Mouse (Mus musculus) testis, adult 2 months (tissue): ENCODE results near the gene Ptpdc1. TPM values are rescaled to one million over a fixed set of nuclear protein-coding genes. Genes with fewer than 3 reads are reported as not detected.

Source experiments
- H3K27ac ChIP-seq: fragments of 200-500 bp; 2 replicates; pipeline ENCODE4 v1.5.1; 2012; ENCODE audit warnings: low read depth, low read length; ENCODE audit not compliant: control insufficient read depth, insufficient read depth
- H3K27me3 ChIP-seq: fragments of 200-500 bp; 2 replicates; pipeline ENCODE4 v1.6.1; 2012; ENCODE audit warnings: mild to moderate bottlenecking, low read length, moderate library complexity; ENCODE audit not compliant: control insufficient read depth, insufficient read depth
- H3K36me3 ChIP-seq: fragments of 200-500 bp; 2 replicates; pipeline ENCODE4 v1.6.1; 2012; ENCODE audit warnings: mild to moderate bottlenecking, low read length; ENCODE audit not compliant: control insufficient read depth, insufficient read depth
- H3K4me1 ChIP-seq: fragments of 200-500 bp; 2 replicates; pipeline ENCODE4 v1.6.1; 2012; ENCODE audit warnings: low read length; ENCODE audit not compliant: control insufficient read depth, insufficient read depth
- H3K4me3 ChIP-seq: fragments of 200-500 bp; 2 replicates; pipeline ENCODE4 v1.5.1; 2012; ENCODE audit warnings: low read depth, mild to moderate bottlenecking, low read length, moderate library complexity, mixed read lengths; ENCODE audit not compliant: control insufficient read depth
- CTCF ChIP-seq: fragments of 200-500 bp; IDR thresholded peaks from 2 replicates; pipeline ENCODE4 v1.5.1; 2012; ENCODE audit warnings: low read depth, mild to moderate bottlenecking, inconsistent platforms, low read length, moderate library complexity; ENCODE audit not compliant: control insufficient read depth, insufficient read depth, insufficient replicate concordance
- POLR2A ChIP-seq: fragments of 200-500 bp; IDR thresholded peaks from 2 replicates; pipeline ENCODE4 v1.6.1; 2012; ENCODE audit warnings: low read depth, mild to moderate bottlenecking, inconsistent platforms, low read length, moderate library complexity; ENCODE audit not compliant: control insufficient read depth
- polyA plus RNA-seq: library from polyadenylated mRNA; depleted of rRNA; stranded (reverse); fragments of >200 nt; gene quantifications from 2 replicates; pipeline ENCODE4 v1.2.3, GENCODE M21; 2012; rRNA removed

The Ptpdc1 gene
- polyA plus RNA-seq = 36.4 and 38.7 TPM in 2 replicates

DNA sequence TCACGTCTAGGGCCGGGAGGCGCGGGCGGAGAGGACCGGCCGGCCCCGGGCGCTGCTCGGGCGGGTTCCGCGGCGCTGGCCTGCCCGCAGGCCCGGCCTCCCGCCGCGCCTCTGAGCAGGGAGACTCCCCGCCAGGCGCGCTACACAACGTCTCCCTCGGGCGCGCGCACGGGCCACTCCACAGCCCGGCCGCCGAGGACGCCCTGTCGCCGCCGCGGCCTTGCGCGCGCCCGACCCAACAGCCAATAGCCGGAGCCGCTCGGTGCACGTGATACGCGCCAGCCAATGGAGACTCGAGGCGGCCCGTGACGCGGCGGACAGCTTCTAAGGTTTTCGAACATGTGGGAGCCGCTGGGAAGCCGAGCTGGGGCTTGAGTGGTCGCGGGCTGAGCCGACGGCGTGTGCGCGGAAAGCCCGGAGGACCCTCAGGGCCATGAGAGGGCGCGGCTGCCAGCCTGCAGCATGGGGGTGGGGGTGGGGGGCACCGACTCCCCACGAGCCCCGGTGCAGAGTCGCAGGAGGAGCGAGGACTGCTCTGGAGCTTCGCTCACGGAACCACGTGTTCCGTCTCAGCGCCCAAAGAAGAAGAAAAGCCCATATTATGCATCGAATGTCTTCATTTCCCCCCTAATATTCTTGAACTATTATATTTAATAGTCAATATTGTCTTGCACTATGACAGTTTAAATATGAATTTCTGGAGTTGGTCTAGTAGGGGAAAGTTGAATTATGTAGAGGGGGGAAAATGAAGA lies at the start of gene Ptpdc1:
Gene Ptpdc1 (minus strand): TSS at position 232 of the 752 bp plus-strand sequence.
- Histone ChIP-seq H3K4me3 (peak within 1 kb of the TSS; percentile 89), H3K36me3 (no peaks in the 10 kb centered on the region), H3K4me1 (peaks cover 3% of the 10 kb centered on the region; the same call in 1 of the 2 replicates), H3K27ac (peak within 1 kb of the TSS; percentile 94), H3K27me3 (no peaks in the 10 kb centered on the region)
- peak; percentile 59; the same call in 1 of the 2 replicates for TF ChIP-seq POLR2A
- no peak for TF ChIP-seq CTCF

DNA sequence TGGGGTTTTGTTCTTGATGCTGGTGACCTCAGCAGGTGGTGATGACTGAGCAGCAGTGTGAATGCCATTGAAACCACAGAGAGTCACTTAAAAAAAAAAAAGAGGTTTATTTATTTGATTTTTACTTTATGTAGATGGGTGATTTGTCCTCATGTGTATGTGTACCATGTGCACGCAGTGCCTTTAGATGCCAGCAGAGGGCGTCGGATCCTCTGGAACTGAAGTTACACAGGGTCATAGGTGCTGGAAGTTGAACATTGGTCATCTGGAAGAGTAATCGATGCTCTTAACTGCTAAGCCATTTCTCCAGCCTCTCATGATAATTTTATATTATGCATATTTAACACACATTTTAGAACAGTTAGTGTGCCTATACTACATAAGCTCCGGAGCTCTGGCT lies 49.1 kb upstream of the Ptpdc1 start:
- peak; percentile 64; the same call in 1 of the 2 replicates for TF ChIP-seq CTCF
- no peak for TF ChIP-seq POLR2A
- H3K36me3 ChIP-seq = no peaks in the 10 kb centered on the region
- no peaks in the 10 kb centered on the region; the same call in none of the 2 replicates for H3K27me3 ChIP-seq
- no peak overlapping the region for H3K27ac ChIP-seq
- H3K4me3 ChIP-seq = no peak overlapping the region
- H3K4me1 ChIP-seq = peaks cover 2% of the 10 kb centered on the region

DNA sequence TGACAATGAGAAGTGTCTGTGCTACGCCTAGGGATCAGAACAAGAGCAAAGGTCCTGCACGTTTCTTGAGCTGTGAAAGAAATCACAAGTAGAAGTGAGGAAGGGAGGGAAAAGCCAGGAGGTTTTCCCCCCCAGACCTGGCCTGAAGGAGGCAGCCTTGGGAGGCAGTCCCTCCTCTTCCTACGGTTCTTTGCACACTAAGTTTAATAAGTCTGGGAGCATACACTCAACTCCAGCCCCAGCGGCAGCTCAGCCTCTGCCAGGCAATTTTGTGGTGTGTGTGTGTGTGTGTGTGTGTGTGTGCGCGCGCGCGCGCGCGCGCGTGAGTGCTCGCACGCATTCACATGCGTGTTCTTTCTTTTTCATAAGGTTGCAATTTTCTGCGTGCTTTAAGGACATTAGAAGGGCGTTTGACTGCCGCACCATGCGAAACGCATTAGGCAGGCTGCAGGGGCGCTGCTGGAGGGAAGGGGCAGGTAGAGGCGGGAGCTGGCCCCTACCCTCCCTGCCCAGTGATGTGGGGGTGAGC lies 46.9 kb upstream of the Ptpdc1 start:
- Histone ChIP-seq H3K27ac (no peak overlapping the region), H3K4me3 (no peak overlapping the region), H3K27me3 (peaks cover 6% of the 10 kb centered on the region), H3K36me3 (no peaks in the 10 kb centered on the region), H3K4me1 (peaks cover 8% of the 10 kb centered on the region)
- TF ChIP-seq CTCF = no peak
- TF ChIP-seq POLR2A = no peak

DNA sequence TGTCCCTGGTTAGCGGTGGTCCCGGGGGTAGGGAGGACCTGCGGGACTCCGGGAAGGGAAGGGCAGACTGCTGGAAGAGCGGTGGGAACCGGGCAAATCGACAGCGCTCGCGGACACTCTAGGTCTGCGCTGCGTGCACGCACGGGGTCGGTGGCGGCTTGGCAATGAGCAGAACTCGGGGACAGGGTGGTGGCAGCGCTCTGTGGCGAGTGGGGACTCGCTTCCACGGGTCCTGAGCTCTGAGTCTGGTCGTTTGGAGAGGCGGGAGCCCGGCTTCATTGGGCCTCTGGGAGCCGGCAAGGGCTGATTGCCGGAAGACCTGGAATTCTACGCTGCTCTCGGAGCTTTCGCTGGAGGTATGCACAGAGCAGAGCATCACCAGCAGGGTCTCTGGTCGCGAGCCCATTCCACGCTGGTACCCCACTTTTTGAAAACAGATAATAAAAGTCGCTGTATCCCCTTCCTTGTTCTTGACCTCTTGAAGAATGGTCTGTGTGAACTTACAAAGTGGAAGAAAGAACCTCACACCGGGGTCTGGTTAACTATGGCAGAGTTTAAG lies 43.6 kb upstream of the Ptpdc1 start:
- H3K27me3 ChIP-seq = peaks cover 9% of the 10 kb centered on the region
- peaks cover 18% of the 10 kb centered on the region for H3K4me1 ChIP-seq
- no peaks in the 10 kb centered on the region for H3K36me3 ChIP-seq
- H3K4me3 ChIP-seq = no peak overlapping the region; the same call in 1 of the 2 replicates
- TF ChIP-seq POLR2A (no peak), CTCF (no peak)
- H3K27ac ChIP-seq = no peak overlapping the region

DNA sequence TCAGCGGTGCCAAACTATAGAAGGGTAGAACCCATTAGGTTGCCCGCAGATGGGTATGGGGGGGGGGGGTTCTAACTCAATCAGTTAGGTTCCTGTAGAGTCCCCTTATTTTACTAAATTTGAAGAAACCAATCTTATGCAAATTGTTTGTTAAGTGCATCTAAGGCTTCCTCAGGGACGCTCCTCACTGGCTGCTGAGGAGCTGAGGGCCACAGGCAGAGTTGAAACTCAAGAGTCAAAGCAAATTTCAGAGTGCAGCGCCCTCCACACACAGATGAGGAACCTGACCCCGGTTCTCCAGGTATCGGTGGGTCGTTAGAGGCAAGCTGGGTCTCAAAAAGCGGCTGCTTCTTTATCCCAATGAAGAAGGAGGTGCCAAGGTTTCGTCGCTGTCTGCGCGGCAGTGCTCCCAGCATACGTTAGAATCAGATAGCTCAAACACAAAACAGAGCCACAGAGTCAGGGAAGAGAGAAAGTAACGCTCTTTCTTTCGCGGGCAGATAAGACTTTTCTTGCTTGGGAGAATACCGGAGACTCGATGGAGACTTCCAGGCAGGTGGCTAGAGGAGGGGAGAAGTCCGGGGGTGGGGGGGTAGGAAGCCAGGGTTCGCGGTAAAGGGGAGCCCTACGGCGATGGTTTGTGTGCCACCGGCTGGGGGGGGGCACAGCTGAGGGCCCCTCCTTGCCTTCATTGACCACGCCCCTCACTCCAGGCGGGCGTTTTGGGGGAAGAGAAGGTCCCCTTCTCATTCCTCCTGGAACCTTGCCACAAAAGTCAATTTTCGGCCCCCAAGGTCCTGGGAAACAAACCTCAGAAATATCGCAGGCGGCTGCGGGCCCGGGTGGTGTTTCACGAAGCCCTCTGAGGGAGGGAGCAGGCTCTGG lies 42.9 kb upstream of the Ptpdc1 start:
- peaks cover 22% of the 10 kb centered on the region for H3K4me1 ChIP-seq
- no peak overlapping the region for H3K27ac ChIP-seq
- TF ChIP-seq CTCF (no peak), POLR2A (no peak)
- H3K27me3 ChIP-seq = peaks cover 9% of the 10 kb centered on the region
- no peaks in the 10 kb centered on the region for H3K36me3 ChIP-seq
- no peak overlapping the region for H3K4me3 ChIP-seq

DNA sequence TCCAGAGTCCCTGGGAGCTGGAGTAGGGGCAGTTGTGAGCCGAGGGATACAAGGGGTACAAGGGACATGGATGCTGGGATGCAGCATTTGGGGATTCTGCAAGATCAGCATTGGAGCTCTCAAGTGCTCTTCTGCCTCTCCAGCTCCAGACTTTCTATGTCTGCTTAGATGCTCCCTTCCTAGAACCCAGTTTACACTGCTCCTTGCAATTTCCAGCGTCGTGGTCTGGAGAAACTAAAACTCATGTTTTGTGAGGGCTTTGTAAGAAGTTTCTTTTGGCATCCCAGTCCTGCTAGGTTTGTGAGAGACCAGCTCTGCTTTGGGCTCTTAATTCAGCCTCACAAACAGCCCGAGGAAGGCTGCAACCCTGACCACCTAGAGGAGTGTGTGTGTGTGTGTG lies 42.0 kb upstream of the Ptpdc1 start:
- H3K4me3 ChIP-seq = no peak overlapping the region
- TF ChIP-seq CTCF (no peak), POLR2A (no peak)
- H3K36me3 ChIP-seq = no peaks in the 10 kb centered on the region
- H3K27me3 ChIP-seq = peaks cover 9% of the 10 kb centered on the region
- H3K27ac ChIP-seq = no peak overlapping the region
- peaks cover 28% of the 10 kb centered on the region for H3K4me1 ChIP-seq
